Mouse (Mus musculus): ENCODE data around the gene Dnah10. TPM values are rescaled to one million over a fixed set of nuclear protein-coding genes. Genes with fewer than 3 reads are reported as not detected.
"Not testable (repeated sequence)": the region's sequence is repeated elsewhere in the genome, so short reads cannot be mapped to it uniquely, and the experiment has no call there.

The Dnah10 gene
- polyA plus RNA-seq, 1 experiment, result not detected

DNA sequence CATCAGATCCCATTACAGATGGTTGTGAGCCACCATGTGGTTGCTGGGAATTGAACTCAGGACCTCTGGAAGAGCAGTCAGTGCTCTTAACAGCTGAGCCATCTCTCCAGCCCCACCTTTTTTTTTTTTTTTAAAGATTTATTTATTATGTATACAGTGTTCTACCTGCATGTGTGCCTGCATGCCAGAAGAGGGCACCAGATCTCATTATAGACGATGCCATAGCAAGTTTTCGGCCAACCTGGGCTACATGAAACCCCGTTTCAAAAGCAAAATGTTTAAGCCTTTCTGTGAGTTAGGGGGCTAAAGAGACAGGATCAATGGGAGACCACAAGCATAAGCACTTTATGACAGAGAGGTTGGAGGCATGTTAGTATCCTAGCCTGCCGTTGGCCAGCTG, 51.4 kb downstream of the Dnah10 start:
- H3K4me3 ChIP-seq (ENCODE audit: insufficient read depth, low read depth, low read length); H3K27ac ChIP-seq (replicated peaks; ENCODE audit: low read depth, low read length); H3K4me1 ChIP-seq (ENCODE audit: control insufficient read depth, insufficient read depth, insufficient read length, low read length): not testable (repeated sequence)

DNA sequence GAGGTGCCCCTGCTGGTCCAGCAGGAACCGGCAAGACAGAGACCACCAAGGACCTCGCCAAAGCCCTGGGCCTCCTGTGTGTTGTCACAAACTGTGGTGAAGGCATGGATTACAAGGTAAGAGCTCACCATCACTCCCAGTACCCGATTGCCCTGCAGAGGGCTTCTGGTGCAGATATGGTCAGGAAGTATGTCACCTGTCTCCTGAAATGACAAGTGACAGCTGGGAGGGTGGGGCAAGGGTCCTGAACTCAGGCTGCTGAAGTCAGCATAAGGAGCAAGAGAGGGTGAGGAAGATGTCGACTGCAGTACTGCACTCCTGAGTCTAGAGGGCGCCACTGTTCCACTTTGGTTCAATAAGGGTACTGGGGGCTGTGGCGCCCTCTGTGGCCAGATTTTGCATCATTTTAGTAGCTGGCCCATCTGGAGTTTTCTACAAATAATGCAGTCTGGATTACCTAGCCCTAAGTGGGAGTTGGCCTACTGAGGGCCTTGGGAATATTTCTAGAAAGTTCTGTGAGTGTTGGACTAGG, 52.4 kb downstream of the Dnah10 start:
- H3K4me1 ChIP-seq (ENCODE audit: control insufficient read depth, insufficient read depth, insufficient read length, low read length), result no peaks in the 10 kb centered on the region
- H3K4me3 ChIP-seq (ENCODE audit: insufficient read depth, low read depth, low read length), result no peak overlapping the region
- no peak overlapping the region for H3K27ac ChIP-seq (replicated peaks; ENCODE audit: low read depth, low read length)

DNA sequence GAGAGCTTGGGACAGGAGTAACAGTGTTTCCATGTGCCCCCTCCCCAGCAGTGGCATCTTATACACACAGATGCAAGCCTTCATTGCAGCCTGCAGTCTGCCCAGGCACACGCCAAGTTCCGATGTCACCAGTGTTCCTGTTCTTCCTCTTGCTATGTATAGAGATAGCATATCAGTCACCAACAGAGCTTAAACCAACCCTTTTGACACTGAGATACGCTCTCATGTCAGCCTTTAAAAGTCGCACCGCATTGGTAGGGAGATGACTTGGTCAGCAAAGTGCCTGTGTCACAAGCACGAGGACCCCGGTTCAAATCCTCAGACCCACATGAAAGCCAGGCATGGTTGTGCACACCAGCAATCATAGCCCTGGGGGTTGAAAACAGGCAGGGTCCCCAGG, 55.0 kb downstream of the Dnah10 start:
- no peak overlapping the region for H3K27ac ChIP-seq (replicated peaks; ENCODE audit: low read depth, low read length)
- no peaks in the 10 kb centered on the region for H3K4me1 ChIP-seq (ENCODE audit: control insufficient read depth, insufficient read depth, insufficient read length, low read length)
- H3K4me3 ChIP-seq (ENCODE audit: insufficient read depth, low read depth, low read length), result no peak overlapping the region

DNA sequence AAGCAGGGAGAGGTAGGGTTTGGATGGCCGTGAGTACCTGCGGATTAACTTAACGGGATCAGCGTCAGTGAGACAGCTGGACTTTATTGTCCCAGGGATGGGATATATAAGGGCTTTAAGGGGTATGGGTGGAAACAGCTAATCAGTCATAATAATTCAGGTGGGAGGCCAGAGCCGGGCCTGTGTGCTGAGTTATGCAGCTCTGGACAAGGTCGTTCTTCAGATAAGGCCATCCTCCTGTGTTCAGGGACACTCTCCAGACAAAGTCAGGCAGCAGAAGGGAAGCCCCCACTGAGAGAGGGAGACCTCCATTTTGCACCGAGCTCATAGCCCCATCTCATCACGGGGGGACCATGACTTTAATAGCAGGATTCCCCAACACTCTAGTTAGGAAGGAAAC, 56.8 kb downstream of the Dnah10 start:
- Histone ChIP-seq H3K27ac (replicated peaks; ENCODE audit: low read depth, low read length) (no peak overlapping the region), H3K4me3 (ENCODE audit: insufficient read depth, low read depth, low read length) (no peak overlapping the region), H3K4me1 (ENCODE audit: control insufficient read depth, insufficient read depth, insufficient read length, low read length) (no peaks in the 10 kb centered on the region)

DNA sequence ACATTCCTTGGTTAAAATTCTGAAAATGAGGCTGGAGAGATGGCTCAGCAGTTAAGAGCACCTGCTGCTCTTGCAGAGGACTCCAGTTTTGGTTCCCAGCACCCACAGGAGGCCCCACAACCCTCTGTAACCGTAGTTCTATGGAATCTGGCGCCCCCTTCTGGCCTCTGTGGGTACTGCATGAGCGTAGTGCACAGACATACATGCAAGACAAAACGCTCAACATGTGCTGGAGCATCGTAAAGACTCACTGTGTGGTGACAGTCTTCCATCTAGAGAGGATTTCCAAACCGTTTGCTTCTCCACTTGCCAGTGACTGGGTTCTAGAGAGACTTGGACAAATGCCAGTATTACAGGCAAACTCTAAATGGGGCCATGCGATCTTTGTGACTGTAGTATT, 60.8 kb downstream of the Dnah10 start:
- no peaks in the 10 kb centered on the region for H3K4me1 ChIP-seq (ENCODE audit: control insufficient read depth, insufficient read depth, insufficient read length, low read length)
- no peak overlapping the region for H3K27ac ChIP-seq (replicated peaks; ENCODE audit: low read depth, low read length)
- no peak overlapping the region for H3K4me3 ChIP-seq (ENCODE audit: insufficient read depth, low read depth, low read length)

DNA sequence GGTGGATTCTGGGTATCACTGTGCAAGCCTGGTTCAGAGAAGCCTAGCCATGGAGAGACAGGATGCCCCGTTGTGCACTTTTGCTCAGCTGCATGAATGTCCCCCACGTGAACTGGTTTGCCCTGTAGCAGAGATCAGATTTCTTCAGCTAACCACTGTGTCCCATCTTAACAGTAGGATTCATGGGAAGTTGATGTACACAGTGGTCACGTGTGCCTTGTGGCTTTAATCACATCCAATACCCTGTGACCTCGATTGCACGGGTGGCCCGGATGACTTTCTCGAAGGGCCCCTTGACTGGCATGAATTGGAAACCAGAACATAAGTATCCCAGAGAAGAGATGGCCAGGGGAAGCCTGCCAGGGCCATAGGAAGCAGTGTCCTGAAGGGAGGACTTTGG, 67.2 kb downstream of the Dnah10 start:
- no peak overlapping the region for H3K27ac ChIP-seq (replicated peaks; ENCODE audit: low read depth, low read length)
- no peaks in the 10 kb centered on the region for H3K4me1 ChIP-seq (ENCODE audit: control insufficient read depth, insufficient read depth, insufficient read length, low read length)
- H3K4me3 ChIP-seq (ENCODE audit: insufficient read depth, low read depth, low read length), result no peak overlapping the region

DNA sequence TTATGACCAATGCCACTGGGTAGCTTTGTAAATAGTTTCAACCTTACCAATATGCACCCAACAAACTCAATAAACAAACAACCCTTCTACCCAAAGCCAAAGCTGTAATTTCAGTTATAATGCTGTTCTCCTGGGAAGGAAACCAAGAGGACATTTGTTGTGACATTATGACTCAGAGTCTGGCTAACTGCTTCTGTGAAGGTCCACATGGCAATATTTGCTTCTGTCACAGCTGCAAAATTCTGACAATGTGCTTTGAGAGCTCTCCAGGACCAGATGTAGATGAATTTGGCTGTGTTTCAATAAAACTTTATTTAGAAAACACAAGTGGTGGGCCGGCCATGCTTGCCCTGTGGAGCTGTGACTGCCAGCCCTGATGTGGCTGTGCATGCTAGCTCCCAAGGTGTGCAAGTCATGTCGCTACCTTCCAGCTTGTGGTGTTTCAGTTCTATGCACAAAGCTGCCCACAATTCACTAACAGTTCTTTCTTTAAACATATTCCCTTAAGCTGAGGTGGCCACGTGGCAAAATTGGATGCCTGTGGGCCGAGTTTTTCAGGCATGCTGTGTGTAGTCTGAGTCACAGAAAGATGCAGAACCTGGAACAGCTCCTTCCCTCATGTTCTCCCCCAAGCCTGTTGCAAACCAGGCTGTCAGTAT, 85.0 kb downstream of the Dnah10 start:
- Histone ChIP-seq H3K27ac (replicated peaks; ENCODE audit: low read depth, low read length) (no peak overlapping the region), H3K4me3 (ENCODE audit: insufficient read depth, low read depth, low read length) (no peak overlapping the region), H3K4me1 (ENCODE audit: control insufficient read depth, insufficient read depth, insufficient read length, low read length) (no peaks in the 10 kb centered on the region)

DNA sequence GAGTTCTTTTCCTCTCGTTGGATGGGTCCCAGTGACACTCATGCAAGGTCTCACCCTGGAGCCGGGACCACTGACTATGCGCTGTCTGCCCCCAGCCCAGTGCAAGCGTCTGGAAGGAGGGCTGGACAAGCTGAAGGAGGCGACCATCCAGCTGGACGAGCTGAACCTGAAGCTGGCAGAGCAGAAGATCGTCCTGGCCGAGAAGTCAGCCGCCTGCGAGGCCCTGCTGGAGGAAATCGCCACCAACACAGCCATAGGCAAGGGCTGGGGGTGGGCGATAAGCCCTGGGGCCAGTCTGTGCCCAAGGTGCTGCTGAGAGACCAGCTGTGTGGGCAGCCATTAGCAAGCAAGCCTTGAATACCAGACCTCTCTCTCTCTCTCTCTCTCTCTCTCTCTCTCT, 87.6 kb downstream of the Dnah10 start:
- Histone ChIP-seq H3K4me3 (ENCODE audit: insufficient read depth, low read depth, low read length) (no peak overlapping the region), H3K4me1 (ENCODE audit: control insufficient read depth, insufficient read depth, insufficient read length, low read length) (no peaks in the 10 kb centered on the region), H3K27ac (replicated peaks; ENCODE audit: low read depth, low read length) (no peak overlapping the region)

DNA sequence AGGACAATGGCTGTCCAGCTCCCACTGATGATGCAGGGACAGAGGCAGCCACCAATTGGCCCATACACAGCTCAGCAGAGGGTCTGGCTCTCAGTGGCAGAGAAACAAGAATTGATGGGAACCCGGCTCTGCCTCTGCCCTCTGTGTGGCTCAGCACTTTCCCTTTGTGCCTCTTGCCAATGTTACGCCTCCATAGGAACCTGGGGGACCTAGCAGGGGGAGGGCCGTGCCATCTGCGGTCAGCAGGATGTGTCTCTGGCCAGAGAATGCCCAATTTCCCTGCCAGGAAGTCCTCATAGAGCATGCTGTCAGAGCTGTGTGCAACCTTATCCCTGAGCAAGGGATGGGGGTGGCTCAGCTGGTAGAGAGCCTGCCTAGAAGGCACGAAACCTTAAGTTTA, 89.9 kb downstream of the Dnah10 start:
- H3K4me1 ChIP-seq (ENCODE audit: control insufficient read depth, insufficient read depth, insufficient read length, low read length), result no peaks in the 10 kb centered on the region
- H3K4me3 ChIP-seq (ENCODE audit: insufficient read depth, low read depth, low read length), result no peak overlapping the region
- no peak overlapping the region for H3K27ac ChIP-seq (replicated peaks; ENCODE audit: low read depth, low read length)

DNA sequence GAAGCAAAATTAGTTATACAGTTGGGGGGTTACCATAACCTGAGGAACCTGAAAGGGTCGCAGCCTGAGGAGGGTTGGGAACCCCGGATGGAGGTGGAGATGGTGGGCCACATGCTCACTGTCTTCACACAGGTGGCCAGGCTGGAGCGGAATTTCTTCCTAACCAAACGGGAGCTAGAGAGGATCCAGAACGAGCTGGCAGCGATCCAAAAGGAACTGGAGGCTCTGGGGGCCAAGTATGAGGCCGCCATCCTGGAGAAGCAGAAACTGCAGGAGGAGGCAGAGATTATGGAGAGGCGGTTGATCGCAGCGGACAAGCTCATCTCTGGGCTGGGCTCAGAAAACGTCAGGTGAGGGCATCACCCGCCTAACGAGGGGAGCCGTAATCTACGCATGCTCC, 92.2 kb downstream of the Dnah10 start:
- H3K4me3 ChIP-seq (ENCODE audit: insufficient read depth, low read depth, low read length), result no peak overlapping the region
- no peak overlapping the region for H3K27ac ChIP-seq (replicated peaks; ENCODE audit: low read depth, low read length)
- no peaks in the 10 kb centered on the region for H3K4me1 ChIP-seq (ENCODE audit: control insufficient read depth, insufficient read depth, insufficient read length, low read length)

DNA sequence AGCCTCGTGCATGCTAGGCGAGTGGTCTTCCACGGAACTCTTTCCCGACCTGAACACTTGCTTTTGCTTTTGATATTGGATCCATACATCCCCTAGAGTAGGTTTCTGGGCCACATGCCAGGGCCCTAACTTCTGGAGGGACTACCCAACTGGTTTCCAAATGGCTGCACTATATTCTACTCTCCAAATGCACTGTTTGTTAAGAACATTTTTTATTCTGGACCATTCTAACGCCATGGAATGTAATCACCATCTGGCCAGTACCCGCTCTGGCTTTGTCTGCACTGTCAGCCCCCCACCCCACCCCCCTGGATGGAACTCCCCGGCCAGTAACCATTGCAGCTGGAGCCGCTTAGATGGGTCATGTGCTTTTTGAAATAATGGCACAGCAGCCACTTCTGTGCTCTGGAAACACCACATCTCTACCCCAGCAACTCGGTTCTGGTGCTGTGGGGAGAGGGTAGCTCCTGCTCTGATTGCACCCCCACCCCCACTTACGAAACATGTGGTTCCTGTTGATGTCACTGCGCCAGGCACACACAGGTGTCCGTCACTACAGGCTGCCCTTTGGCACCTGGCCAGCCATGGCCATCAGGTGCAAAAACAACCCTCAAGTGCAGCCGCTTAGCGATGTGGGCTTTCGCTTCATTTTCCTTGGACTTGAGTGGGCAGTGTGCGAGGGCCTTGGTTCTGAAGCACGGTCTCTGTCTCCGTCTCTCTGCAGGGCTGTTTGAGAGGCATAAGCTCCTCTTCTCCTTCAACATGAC, 97.4 kb downstream of the Dnah10 start:
- Histone ChIP-seq H3K27ac (replicated peaks; ENCODE audit: low read depth, low read length) (no peak overlapping the region), H3K4me3 (ENCODE audit: insufficient read depth, low read depth, low read length) (no peak overlapping the region), H3K4me1 (ENCODE audit: control insufficient read depth, insufficient read depth, insufficient read length, low read length) (no peaks in the 10 kb centered on the region)

DNA sequence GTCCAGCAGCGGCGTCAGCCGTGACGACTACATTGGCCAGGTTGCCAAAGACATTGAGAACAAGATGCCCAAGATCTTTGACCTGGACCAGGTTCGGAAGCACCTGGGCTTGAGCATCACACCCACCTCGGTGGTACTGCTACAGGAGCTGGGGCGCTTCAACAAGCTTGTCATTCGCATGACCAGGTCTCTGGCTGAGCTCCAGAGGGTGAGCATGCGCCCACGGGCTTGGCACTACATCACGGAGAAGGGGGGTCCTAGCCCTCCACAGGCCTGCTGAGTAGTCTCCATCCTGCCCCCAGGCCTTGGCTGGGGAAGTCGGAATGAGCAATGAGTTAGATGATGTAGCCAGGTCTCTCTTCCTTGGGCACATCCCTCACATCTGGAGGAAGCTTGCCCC, 105.4 kb downstream of the Dnah10 start:
- Histone ChIP-seq H3K27ac (replicated peaks; ENCODE audit: low read depth, low read length) (no peak overlapping the region), H3K4me3 (ENCODE audit: insufficient read depth, low read depth, low read length) (no peak overlapping the region), H3K4me1 (ENCODE audit: control insufficient read depth, insufficient read depth, insufficient read length, low read length) (no peaks in the 10 kb centered on the region)

DNA sequence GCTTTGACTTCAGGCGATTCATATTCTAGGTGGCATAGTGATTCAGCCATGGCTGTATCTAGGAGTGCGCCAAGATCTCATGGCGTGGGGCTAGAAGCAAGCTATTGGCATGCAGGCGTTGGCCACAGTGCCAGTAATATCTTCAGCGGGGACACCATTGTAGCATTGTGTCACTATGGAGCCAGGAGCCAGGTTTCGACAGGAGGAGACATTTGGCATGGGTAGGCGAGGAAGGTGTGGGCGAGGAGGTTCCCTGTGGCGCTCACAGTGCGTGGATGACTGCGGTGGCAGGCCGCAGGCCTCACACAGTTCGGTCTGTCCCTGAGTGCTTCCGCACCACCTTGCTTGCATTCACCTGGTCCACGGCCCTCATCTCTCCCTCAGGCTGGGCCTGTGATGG, 110.3 kb downstream of the Dnah10 start:
- Histone ChIP-seq H3K4me1 (ENCODE audit: control insufficient read depth, insufficient read depth, insufficient read length, low read length) (no peaks in the 10 kb centered on the region), H3K27ac (replicated peaks; ENCODE audit: low read depth, low read length) (no peak overlapping the region), H3K4me3 (ENCODE audit: insufficient read depth, low read depth, low read length) (no peak overlapping the region)

DNA sequence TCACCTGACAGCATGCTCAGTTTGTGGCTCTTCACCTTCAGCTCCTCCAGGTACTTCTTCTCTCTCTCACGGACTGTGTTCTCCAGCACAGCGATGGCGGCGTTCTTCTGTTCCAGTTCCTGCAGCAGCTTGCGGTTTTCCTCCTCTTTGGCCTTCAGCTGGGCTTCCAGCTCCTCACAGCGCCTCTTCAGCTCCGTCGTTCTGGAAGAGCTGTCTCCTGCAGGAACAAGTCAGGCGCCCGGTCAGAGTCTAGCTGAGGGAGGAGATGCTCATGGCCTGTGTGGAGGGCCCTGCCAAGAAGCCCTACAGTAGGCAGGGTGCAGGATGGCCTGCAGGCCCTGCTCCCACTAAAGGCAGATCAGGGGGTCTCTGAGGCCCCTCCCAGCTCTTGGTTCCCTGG, 111.2 kb downstream of the Dnah10 start:
- H3K27ac ChIP-seq (replicated peaks; ENCODE audit: low read depth, low read length), result no peak overlapping the region
- no peak overlapping the region for H3K4me3 ChIP-seq (ENCODE audit: insufficient read depth, low read depth, low read length)
- H3K4me1 ChIP-seq (ENCODE audit: control insufficient read depth, insufficient read depth, insufficient read length, low read length), result no peaks in the 10 kb centered on the region

DNA sequence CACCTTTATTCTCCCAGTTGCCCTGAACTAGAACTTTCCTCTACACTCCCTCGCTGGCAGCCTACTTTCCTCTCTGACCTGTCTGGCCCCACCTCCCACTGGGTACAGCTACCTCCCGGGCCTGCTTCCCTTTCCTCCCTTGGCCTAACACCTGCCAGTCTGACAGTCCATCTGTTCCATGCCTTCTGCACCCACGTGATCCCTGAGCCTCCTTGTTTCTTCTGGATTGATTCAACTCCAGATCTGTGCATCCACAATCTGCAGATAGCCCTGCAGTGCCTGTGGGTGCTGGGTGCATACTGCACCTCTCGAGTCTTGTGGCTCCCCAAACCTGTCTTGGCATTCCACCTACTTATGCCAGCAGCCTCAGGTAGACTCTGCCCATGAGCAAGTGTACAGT, 111.7 kb downstream of the Dnah10 start:
- H3K4me3 ChIP-seq (ENCODE audit: insufficient read depth, low read depth, low read length), result no peak overlapping the region
- no peaks in the 10 kb centered on the region for H3K4me1 ChIP-seq (ENCODE audit: control insufficient read depth, insufficient read depth, insufficient read length, low read length)
- no peak overlapping the region for H3K27ac ChIP-seq (replicated peaks; ENCODE audit: low read depth, low read length)

DNA sequence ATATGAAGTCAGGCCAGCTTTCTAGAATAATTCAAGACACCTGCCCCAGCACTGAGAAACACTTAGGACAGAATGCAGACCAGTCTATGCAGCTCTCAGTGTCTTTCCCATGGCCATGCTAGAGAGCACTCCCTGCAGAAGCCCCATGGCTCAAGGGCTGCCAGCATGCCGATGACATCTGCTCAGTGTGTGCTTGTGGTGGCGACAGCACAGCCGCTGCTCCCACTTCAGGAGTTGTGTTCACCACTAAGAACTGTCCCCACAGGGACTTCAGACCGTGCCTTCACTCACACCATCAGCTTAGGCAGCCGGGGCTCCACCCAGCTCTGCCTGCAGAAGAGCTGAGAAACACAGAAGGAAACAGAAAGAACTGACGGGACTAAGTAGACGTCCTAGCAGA, 115.3 kb downstream of the Dnah10 start:
- H3K4me1 ChIP-seq (ENCODE audit: control insufficient read depth, insufficient read depth, insufficient read length, low read length), result no peaks in the 10 kb centered on the region
- no peak overlapping the region for H3K4me3 ChIP-seq (ENCODE audit: insufficient read depth, low read depth, low read length)
- H3K27ac ChIP-seq (replicated peaks; ENCODE audit: low read depth, low read length), result no peak overlapping the region

Data from brown adipose tissue, adult 24 weeks (tissue).